8 mouse cellular contexts compared by ENCODE assay signal in the genomic region with DNA sequence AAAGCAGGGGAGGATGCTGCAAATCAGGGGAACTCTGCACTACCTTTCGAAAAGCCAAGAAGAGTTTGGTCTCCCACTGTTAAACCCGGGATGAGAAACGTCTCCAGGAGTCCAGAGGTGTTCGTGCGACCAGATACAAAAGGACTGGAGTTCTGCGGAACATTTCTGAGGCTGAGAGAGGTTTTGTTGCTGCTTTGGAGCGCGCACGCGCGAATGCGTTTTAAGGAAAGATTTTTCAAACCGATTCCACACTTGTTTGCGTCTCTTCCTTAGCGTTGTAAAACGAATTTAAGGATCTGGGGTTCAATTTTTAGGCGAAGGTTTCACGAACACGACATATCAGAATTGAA.
A peak's percentile ranks its signal among the peaks of the same experiment; 100 is the strongest.
DNase-seq lines count a peak whose midpoint lies in the region; ATAC-seq and TF ChIP-seq lines count a peak whose summit lies in the region.

No protein-coding gene starts in this region.

- no peaks in the 10 kb centered on the region for H3K9me3 ChIP-seq in embryonic facial prominence, embryonic 14.5 days (ENCODE audit: control insufficient read depth, low read length)
- H3K9me3 ChIP-seq in kidney, postnatal 0 days (replicated peaks; ENCODE audit: low read length) = no peaks in the 10 kb centered on the region
- H3K9me3 ChIP-seq in midbrain, embryonic 15.5 days = no peaks in the 10 kb centered on the region

- H3K27ac ChIP-seq in embryonic facial prominence, embryonic 14.5 days (replicated peaks; ENCODE audit: low read depth, low read length) = peak overlapping the region; percentile 91
- H3K27ac ChIP-seq in kidney, postnatal 0 days = peak overlapping the region; percentile 89
- H3K27ac ChIP-seq in midbrain, embryonic 15.5 days = no peak overlapping the region

- TF ChIP-seq CTCF in kidney, postnatal 0 days (IDR thresholded peaks at IDR 0.05; ENCODE audit: low read depth) = no peak

- ATAC-seq in embryonic facial prominence, embryonic 14.5 days (ENCODE audit: low read depth) = no peak
- peak; percentile 30; the same call in 1 of the 2 replicates for ATAC-seq in kidney, postnatal 0 days (replicated peaks; ENCODE audit: low FRiP score, low read depth)
- no peak for ATAC-seq in midbrain, embryonic 15.5 days (replicated peaks)

- H3K9ac ChIP-seq in embryonic facial prominence, embryonic 14.5 days (ENCODE audit: low read depth, low read length) = peak overlapping the region; percentile 78
- peak overlapping the region; percentile 72 for H3K9ac ChIP-seq in kidney, postnatal 0 days (ENCODE audit: low read depth, low read length)
- peak overlapping the region; percentile 15; the same call in 1 of the 2 replicates for H3K9ac ChIP-seq in midbrain, embryonic 15.5 days

- peak overlapping the region; percentile 89 for H3K4me2 ChIP-seq in embryonic facial prominence, embryonic 14.5 days (ENCODE audit: low read depth, low read length)
- peak overlapping the region; percentile 94 for H3K4me2 ChIP-seq in kidney, postnatal 0 days (ENCODE audit: low read length)
- H3K4me2 ChIP-seq in midbrain, embryonic 15.5 days = peak overlapping the region; percentile 67

- H3K4me1 ChIP-seq in embryonic facial prominence, embryonic 14.5 days (ENCODE audit: control insufficient read depth, insufficient read depth, low read length) = peaks cover 13% of the 10 kb centered on the region; the same call in 1 of the 2 replicates
- peaks cover 21% of the 10 kb centered on the region for H3K4me1 ChIP-seq in kidney, postnatal 0 days (replicated peaks; ENCODE audit: insufficient read depth, low read length)
- peaks cover 23% of the 10 kb centered on the region for H3K4me1 ChIP-seq in midbrain, embryonic 15.5 days

- H3K4me3 ChIP-seq in embryonic facial prominence, embryonic 14.5 days (ENCODE audit: low read depth, low read length) = peak overlapping the region; percentile 68
- H3K4me3 ChIP-seq in kidney, postnatal 0 days (replicated peaks; ENCODE audit: low read depth, low read length) = peak overlapping the region; percentile 71
- H3K4me3 ChIP-seq in midbrain, embryonic 15.5 days = peak overlapping the region; percentile 40

- no peaks in the 10 kb centered on the region for H3K36me3 ChIP-seq in embryonic facial prominence, embryonic 14.5 days (ENCODE audit: control insufficient read depth, insufficient read depth, low read length)
- H3K36me3 ChIP-seq in kidney, postnatal 0 days (ENCODE audit: insufficient read depth, low read length) = no peaks in the 10 kb centered on the region
- H3K36me3 ChIP-seq in midbrain, embryonic 15.5 days (replicated peaks) = no peaks in the 10 kb centered on the region

- H3K27me3 ChIP-seq in embryonic facial prominence, embryonic 14.5 days (replicated peaks; ENCODE audit: control insufficient read depth, insufficient read depth, low read length) = no peaks in the 10 kb centered on the region
- H3K27me3 ChIP-seq in kidney, postnatal 0 days (ENCODE audit: insufficient read depth, low read length) = no peaks in the 10 kb centered on the region
- H3K27me3 ChIP-seq in midbrain, embryonic 15.5 days (replicated peaks) = peaks cover 24% of the 10 kb centered on the region

- peak; percentile 9 for DNase-seq in ovary, postnatal 36 days (ENCODE audit: low spot score)
- DNase-seq in ovary, postnatal 14 days (ENCODE audit: low spot score) = no peak
- peak; percentile 74 for DNase-seq in embryonic facial prominence, embryonic 14.5 days (ENCODE audit: low spot score)
- no peak for DNase-seq in kidney, postnatal 0 days (ENCODE audit: low spot score)
- DNase-seq in adrenal gland, adult 2 months = no peak
- no peak for DNase-seq in right cerebral cortex, adult 18-20 months
- no peak for DNase-seq in adrenal gland, postnatal 25 days

- WGBS in embryonic facial prominence, embryonic 14.5 days = under 1% methylated on average over 19 of the region's 19 CpGs
- WGBS in kidney, postnatal 0 days = under 1% methylated on average over 19 of the region's 19 CpGs
- WGBS in midbrain, embryonic 15.5 days = under 1% methylated on average over 19 of the region's 19 CpGs

Comparison
In these comparisons a context has a peak if more than half of its experiments do, and no peak if none do; other contexts are left out.
1. DNase-seq: peak in ovary, postnatal 36 days (single experiment) and embryonic facial prominence, embryonic 14.5 days (single experiment); none in ovary, postnatal 14 days (single experiment), kidney, postnatal 0 days (single experiment), adrenal gland, adult 2 months (single experiment), right cerebral cortex, adult 18-20 months (single experiment) and adrenal gland, postnatal 25 days (single experiment).
2. H3K9ac ChIP-seq: peak in every context shown above with its lines; median percentile 78 in embryonic facial prominence, embryonic 14.5 days; 72 in kidney, postnatal 0 days; 15 in midbrain, embryonic 15.5 days.
3. Peak in every context shown above with its lines, with median percentiles within 50 percentile points of each other: H3K4me2 ChIP-seq and H3K4me3 ChIP-seq.